Mouse (Mus musculus) midbrain, embryonic 16.5 days (tissue): Measurements from ENCODE around the gene Prkcd. TPM values are rescaled to one million over a fixed set of nuclear protein-coding genes. Genes with fewer than 3 reads are reported as not detected.

Source experiments
- ATAC-seq: fragments of 200-750 bp; cut with Nextera tagmentation; 2 replicates; pipeline ENCODE4 v1.8.0; 2017; ENCODE audit warnings: moderate TSS enrichment
- H3K27ac ChIP-seq: fragments of 300-500 bp; sonication (generic); 2 replicates; pipeline ENCODE4 v1.5.1; 2014; ENCODE audit warnings: mild to moderate bottlenecking, low read length, mixed read lengths
- H3K27me3 ChIP-seq: fragments of 300-500 bp; sonication (generic); 2 replicates; pipeline ENCODE4 v1.6.1; 2014; ENCODE audit warnings: low read depth, low read length, mixed read lengths; ENCODE audit not compliant: control insufficient read depth, insufficient read depth
- H3K36me3 ChIP-seq: fragments of 300-500 bp; sonication (generic); 2 replicates; pipeline ENCODE4 v1.6.1; 2014; ENCODE audit warnings: mild to moderate bottlenecking, low read length, moderate library complexity, mixed read lengths; ENCODE audit not compliant: control insufficient read depth, insufficient read depth
- H3K4me1 ChIP-seq: fragments of 300-500 bp; sonication (generic); 2 replicates; pipeline ENCODE4 v1.6.1; 2014; ENCODE audit warnings: mild to moderate bottlenecking, low read length, mixed read lengths; ENCODE audit not compliant: control insufficient read depth, insufficient read depth
- H3K4me2 ChIP-seq: fragments of 300-500 bp; sonication (generic); 2 replicates; pipeline ENCODE4 v1.6.1; 2014; ENCODE audit warnings: mild to moderate bottlenecking, low read length, mixed read lengths
- H3K4me3 ChIP-seq: fragments of 300-500 bp; sonication (generic); 2 replicates; pipeline ENCODE4 v1.5.1; 2014; ENCODE audit warnings: low read depth, mild to moderate bottlenecking, low read length, moderate library complexity, mixed read lengths
- H3K9ac ChIP-seq: fragments of 300-500 bp; sonication (generic); 2 replicates; pipeline ENCODE4 v1.6.1; 2014; ENCODE audit warnings: low read depth, low read length, mixed read lengths
- H3K9me3 ChIP-seq: fragments of 300-500 bp; sonication (generic); replicated peaks from 2 replicates; pipeline ENCODE4 v1.6.1; 2014; ENCODE audit warnings: mild to moderate bottlenecking, low read length, mixed read lengths; ENCODE audit not compliant: control insufficient read depth, poor library complexity, severe bottlenecking
- WGBS: fragments of 180-500 bp; shearing (Covaris S2); extraction: QIAGEN DNeasy Blood & Tissue Kit; methylation state at CpG from one replicate; pipeline ENCODE4 v1.1.7; 2014; 5-methylcytosine and 5-hydroxymethylcytosine counted together
- microRNA-seq: library from miRNA; unstranded; fragments of <30 nt; microRNA quantifications from one replicate; pipeline ENCODE4, GENCODE M21; 2017
- polyA plus RNA-seq: library from polyadenylated mRNA; unstranded; fragments of >200 nt; fragmentation: Nextera tagmentation; extraction: Ambion mirVana; gene quantifications from 2 replicates; pipeline ENCODE4 v1.2.1, GENCODE M21; 2015

Prkcd gene
- polyA plus RNA-seq, 1 experiment from 2014 or later = 15.4 TPM

DNA sequence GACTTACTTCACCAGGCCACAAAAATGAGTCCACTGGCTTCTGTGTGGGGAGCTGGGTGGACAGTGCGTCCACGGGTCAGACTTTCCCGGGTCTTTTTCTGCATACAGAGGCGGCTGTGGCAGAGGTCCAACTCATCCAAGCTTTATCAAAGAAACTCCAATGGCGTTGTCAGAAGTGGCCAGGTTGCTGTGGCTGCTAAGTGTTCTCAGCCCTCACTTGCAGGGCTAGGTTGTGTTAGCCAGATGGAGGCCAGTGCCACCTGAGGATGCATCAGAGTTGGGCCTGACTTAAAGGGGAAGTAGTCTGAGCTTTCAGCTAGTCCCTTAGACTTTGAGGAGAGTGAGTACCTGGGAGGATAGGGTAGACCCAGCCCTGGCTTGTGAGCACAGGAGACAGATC lies 74.5 kb downstream of the Prkcd start:
- H3K27me3 ChIP-seq = no peaks in the 10 kb centered on the region
- peak overlapping the region; percentile 85 for H3K4me3 ChIP-seq
- peak overlapping the region; percentile 86 for H3K4me2 ChIP-seq
- whole genome bisulfite sequencing = 62% methylated on average over 5 of the region's 5 CpGs
- no peaks in the 10 kb centered on the region for H3K36me3 ChIP-seq
- H3K27ac ChIP-seq = no peak overlapping the region
- no peak for ATAC-seq
- no peaks in the 10 kb centered on the region for H3K9me3 ChIP-seq
- H3K4me1 ChIP-seq = peaks cover 38% of the 10 kb centered on the region
- H3K9ac ChIP-seq = 0 out of 2 replicates have a peak overlapping the region, but pooled peaks have one; percentile 0

DNA sequence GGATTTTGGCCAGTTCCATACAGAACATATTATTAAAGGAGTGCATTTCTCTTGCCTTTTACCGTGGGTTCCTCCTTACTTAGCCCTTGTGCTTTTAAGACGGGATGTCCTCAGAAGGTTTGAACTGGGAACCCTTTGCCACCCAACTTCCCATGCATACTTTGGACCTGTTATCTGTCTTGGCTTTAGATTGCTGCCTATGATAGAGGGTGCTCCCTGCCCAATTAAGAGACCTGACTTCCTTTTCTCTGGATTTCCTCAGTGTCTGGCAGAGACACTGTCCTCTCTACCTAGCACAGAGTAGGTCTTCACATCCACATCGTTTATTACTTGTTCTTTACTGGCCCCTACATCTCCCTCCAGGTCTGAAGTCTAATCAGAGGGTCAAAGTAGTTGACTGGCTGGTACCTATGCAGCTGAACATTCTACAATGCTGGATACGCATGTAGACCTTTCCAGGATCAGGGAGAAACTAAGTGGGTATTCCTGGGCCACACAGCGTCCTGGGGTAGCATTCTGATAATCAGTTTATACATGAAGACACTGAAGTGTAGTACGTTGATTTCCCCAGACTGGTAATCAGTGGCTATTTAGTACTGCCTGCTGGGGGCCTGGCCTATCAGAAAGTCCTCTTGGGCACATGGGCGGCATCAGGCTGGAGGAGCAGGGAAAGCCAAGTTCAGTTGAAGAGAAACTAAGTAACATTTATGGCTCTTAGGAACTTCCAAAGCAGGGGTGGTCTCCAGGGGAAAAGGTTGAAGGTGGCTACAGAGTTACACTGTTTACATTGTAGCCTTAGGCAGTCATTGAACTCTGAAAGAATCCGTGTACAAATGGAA lies 75.6 kb downstream of the Prkcd start:
- Histone ChIP-seq H3K4me2 (peak overlapping the region; percentile 86), H3K36me3 (no peaks in the 10 kb centered on the region), H3K9me3 (no peaks in the 10 kb centered on the region), H3K9ac (peak overlapping the region; percentile 96), H3K4me3 (peak overlapping the region; percentile 85), H3K27me3 (no peaks in the 10 kb centered on the region), H3K27ac (peak overlapping the region; percentile 95; the same call in 1 of the 2 replicates), H3K4me1 (peaks cover 38% of the 10 kb centered on the region)
- no peak for ATAC-seq
- 35% methylated on average over 8 of the region's 8 CpGs for WGBS

DNA sequence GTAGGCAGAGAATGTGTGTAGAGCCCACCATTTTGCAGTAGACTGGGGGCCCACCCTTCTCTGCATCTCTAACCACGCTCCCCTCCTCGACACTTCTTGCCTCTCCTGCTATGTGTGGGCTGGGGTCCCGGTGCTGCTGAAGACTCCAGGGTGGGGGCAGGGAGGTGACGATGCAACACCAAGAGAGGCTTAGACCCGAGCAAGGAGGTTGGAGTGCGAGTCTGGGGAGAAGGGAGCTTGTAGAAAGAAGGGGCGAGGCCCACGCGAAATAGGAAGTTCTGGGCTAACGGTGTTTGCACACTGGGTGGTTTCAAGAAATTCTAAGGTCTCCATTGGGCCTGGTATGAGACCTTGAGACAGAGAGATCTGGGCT lies 76.2 kb downstream of the Prkcd start:
- no peaks in the 10 kb centered on the region for H3K36me3 ChIP-seq
- peak overlapping the region; percentile 86 for H3K4me2 ChIP-seq
- H3K4me1 ChIP-seq = peaks cover 38% of the 10 kb centered on the region
- H3K27me3 ChIP-seq = no peaks in the 10 kb centered on the region
- peak overlapping the region; percentile 95 for H3K27ac ChIP-seq
- WGBS = 1% methylated on average over 10 of the region's 10 CpGs
- H3K9ac ChIP-seq = peak overlapping the region; percentile 96
- no peaks in the 10 kb centered on the region for H3K9me3 ChIP-seq
- peak overlapping the region; percentile 85 for H3K4me3 ChIP-seq
- peak; percentile 59 for ATAC-seq

DNA sequence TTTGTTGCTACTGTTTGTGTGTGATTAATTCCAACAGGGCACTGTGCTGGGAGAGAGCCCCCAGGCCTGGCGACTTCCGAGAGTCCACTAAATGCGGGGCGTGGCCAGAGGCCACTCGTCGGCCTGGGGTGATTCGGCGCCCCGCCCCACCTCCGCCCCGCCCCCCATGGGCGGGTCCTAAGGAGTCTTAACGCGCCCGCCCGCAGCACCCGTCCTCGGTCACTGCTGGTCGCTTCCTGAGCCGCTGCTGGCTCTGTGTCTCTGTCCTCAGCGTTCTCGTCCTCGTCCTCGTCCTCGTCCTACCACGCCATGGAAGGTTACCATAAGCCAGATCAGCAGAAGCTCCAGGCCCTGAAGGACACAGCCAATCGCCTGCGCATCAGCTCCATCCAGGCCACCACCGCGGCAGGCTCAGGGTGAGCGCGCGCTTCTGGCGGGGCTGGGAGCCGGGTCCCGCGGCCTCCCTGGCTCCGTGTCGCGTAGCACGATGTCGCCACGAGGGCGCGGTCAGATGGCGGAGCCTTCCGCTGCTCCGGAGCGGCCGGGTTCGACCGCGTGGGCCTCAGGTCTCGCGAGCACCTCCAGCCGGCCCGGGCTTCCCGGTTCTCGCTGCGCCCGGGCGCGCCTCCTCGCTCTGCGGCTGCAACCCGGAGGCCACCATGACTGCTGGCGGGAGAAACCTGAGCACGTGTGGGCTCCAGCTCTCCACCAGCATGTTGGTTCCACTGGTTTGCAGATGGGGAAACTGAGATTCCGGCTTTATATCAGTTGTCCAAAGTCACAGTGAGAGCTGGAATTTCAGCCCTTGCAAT lies 76.8 kb downstream of the Prkcd start:
- no peaks in the 10 kb centered on the region for H3K27me3 ChIP-seq
- peak overlapping the region; percentile 96 for H3K9ac ChIP-seq
- H3K4me1 ChIP-seq = peaks cover 37% of the 10 kb centered on the region
- peak overlapping the region; percentile 86 for H3K4me2 ChIP-seq
- ATAC-seq = peak; percentile 92
- peak overlapping the region; percentile 95 for H3K27ac ChIP-seq
- under 1% methylated on average over 69 of the region's 69 CpGs for WGBS
- H3K9me3 ChIP-seq = no peaks in the 10 kb centered on the region
- H3K36me3 ChIP-seq = no peaks in the 10 kb centered on the region
- H3K4me3 ChIP-seq = peak overlapping the region; percentile 85

DNA sequence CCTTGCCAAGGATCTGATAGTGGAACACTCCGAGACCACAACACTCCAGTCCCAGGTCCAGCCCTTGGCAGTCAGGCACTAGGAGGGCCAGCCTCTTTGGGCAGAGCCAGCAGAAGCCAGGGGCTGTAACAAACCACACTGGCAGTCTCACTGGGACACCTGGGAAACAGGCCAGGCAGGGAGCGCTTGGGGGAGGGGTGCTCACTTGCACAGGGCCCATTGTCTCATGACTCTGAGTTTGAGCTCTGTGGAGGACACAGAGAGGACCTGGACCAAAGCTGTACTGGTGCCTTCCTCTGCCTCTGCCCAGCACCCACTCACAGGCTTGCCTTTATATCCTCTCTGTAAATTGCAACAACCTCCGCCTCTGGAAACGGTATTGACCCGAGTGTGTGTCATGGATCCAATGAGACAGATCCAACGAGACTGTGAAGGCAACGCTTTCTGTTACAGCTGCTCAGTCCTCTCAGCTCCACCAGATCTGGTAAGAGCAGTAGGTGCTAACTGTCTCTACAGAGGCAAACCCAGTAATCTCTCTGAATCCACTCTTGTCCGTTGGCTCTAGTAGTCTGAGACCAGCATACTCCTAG lies 77.8 kb downstream of the Prkcd start, which contains the start of gene Tkt:
Tkt (plus strand) TSS at position 229 of the 590 bp plus-strand sequence.
- Histone ChIP-seq H3K36me3 (no peaks in the 10 kb centered on the region), H3K9me3 (no peaks in the 10 kb centered on the region), H3K4me3 (peak within 1 kb of the TSS; percentile 85), H3K27ac (peak within 1 kb of the TSS; percentile 95), H3K4me1 (peaks cover 34% of the 10 kb centered on the region), H3K4me2 (peak within 1 kb of the TSS; percentile 86), H3K27me3 (no peaks in the 10 kb centered on the region), H3K9ac (peak within 1 kb of the TSS; percentile 96)
- 26% methylated on average over 8 of the region's 8 CpGs for WGBS
- peak; percentile 41 for ATAC-seq

Small RNAs within 50 kb of the gene (microRNA-seq; reads per million reads assigned to microRNA genes)
- gene Mir3076 = 6.6 reads per million, percentile 27 among the genes with 10 or more reads in this experiment

Other genes with a start within 250 kb of the Prkcd start
- gene Dcp1a, start 146.7 kb downstream of the Prkcd start, polyA plus RNA-seq = 18.3 TPM in 2 replicates
- gene Cacna1d, start 134.8 kb downstream of the Prkcd start, polyA plus RNA-seq = 10.5 and 12.4 TPM in 2 replicates
- 283 and 301 TPM in 2 replicates for gene Tkt, start 77.9 kb downstream of the Prkcd start, polyA plus RNA-seq
- gene Rft1, start 28.1 kb upstream of the Prkcd start, polyA plus RNA-seq = 8.3 and 9.4 TPM in 2 replicates
- gene Sfmbt1, start 88.6 kb upstream of the Prkcd start, polyA plus RNA-seq = 17.4 and 21.7 TPM in 2 replicates
- 22.3 and 22.9 TPM in 2 replicates for gene Tmem110, start 199.4 kb upstream of the Prkcd start, polyA plus RNA-seq